Mouse (Mus musculus): ENCODE measurements at regions not wholly inside any gene's neighbourhood (a gene's known extent, or its start where the extent isn't known, plus 50 kb on each side); places are given as distances from the start of the nearest gene placed in this dataset.

- DNase-seq (ENCODE audit: low read depth, low spot score): no peak
Measured at GRCm38 (mm10) chr14:31945125-31945524, 83.7 kb upstream of the Galnt15 start.

- no peak for DNase-seq (ENCODE audit: low read depth, low spot score)
Measured at GRCm38 (mm10) chr14:31946032-31946431, 82.8 kb upstream of the Galnt15 start.

GRCm38 (mm10) chr14:31947246-31947645 lies 81.5 kb upstream of the Galnt15 start:
- no peak for DNase-seq (ENCODE audit: low read depth, low spot score)

- DNase-seq (ENCODE audit: low read depth, low spot score): no peak
Measured at GRCm38 (mm10) chr14:31951894-31952293, 76.9 kb upstream of the Galnt15 start.

- DNase-seq (ENCODE audit: low read depth, low spot score): peak; percentile 69
Measured at GRCm38 (mm10) chr14:31953783-31954182, 75.0 kb upstream of the Galnt15 start.

- DNase-seq (ENCODE audit: low read depth, low spot score): peak; percentile 63
Measured at GRCm38 (mm10) chr14:31954945-31955344, 73.8 kb upstream of the Galnt15 start.

GRCm38 (mm10) chr14:31957211-31957638 lies 71.6 kb upstream of the Galnt15 start:
- no peak for DNase-seq (ENCODE audit: low read depth, low spot score)

GRCm38 (mm10) chr14:31960201-31960854 lies 68.5 kb upstream of the Galnt15 start:
- no peak for DNase-seq (ENCODE audit: low read depth, low spot score)

GRCm38 (mm10) chr14:31961442-31961841 lies 67.3 kb upstream of the Galnt15 start:
- DNase-seq (ENCODE audit: low read depth, low spot score): no peak

- DNase-seq (ENCODE audit: low read depth, low spot score): no peak
Measured at GRCm38 (mm10) chr14:31963131-31963911, 65.5 kb upstream of the Galnt15 start.

- no peak for DNase-seq (ENCODE audit: low read depth, low spot score)
Measured at GRCm38 (mm10) chr14:31964076-31964475, 64.7 kb upstream of the Galnt15 start.

- no peak for DNase-seq (ENCODE audit: low read depth, low spot score)
Measured at GRCm38 (mm10) chr14:31964831-31965230, 64.0 kb upstream of the Galnt15 start.

- no peak for DNase-seq (ENCODE audit: low read depth, low spot score)
Measured at GRCm38 (mm10) chr14:31969531-31969930, 59.3 kb upstream of the Galnt15 start.

- DNase-seq (ENCODE audit: low read depth, low spot score): no peak
Measured at GRCm38 (mm10) chr14:31970245-31970830, 58.5 kb upstream of the Galnt15 start.

- DNase-seq (ENCODE audit: low read depth, low spot score): no peak
Measured at GRCm38 (mm10) chr14:31970851-31971250, 57.9 kb upstream of the Galnt15 start.

GRCm38 (mm10) chr14:31973702-31974101 lies 55.1 kb upstream of the Galnt15 start:
- no peak for DNase-seq (ENCODE audit: low read depth, low spot score)

GRCm38 (mm10) chr14:31978196-31978595 lies 50.6 kb upstream of the Galnt15 start:
- no peak for DNase-seq (ENCODE audit: low read depth, low spot score)

- no peak for DNase-seq (ENCODE audit: low read depth, low spot score)
Measured at GRCm38 (mm10) chr14:31978690-31979089, 50.1 kb upstream of the Galnt15 start.
